Mouse (Mus musculus): ENCODE measurements around the gene Rag2. TPM values are rescaled to one million over a fixed set of nuclear protein-coding genes. Genes with fewer than 3 reads are reported as not detected.

Gene Rag2
- polyA plus RNA-seq, 1 experiment, result not detected

DNA sequence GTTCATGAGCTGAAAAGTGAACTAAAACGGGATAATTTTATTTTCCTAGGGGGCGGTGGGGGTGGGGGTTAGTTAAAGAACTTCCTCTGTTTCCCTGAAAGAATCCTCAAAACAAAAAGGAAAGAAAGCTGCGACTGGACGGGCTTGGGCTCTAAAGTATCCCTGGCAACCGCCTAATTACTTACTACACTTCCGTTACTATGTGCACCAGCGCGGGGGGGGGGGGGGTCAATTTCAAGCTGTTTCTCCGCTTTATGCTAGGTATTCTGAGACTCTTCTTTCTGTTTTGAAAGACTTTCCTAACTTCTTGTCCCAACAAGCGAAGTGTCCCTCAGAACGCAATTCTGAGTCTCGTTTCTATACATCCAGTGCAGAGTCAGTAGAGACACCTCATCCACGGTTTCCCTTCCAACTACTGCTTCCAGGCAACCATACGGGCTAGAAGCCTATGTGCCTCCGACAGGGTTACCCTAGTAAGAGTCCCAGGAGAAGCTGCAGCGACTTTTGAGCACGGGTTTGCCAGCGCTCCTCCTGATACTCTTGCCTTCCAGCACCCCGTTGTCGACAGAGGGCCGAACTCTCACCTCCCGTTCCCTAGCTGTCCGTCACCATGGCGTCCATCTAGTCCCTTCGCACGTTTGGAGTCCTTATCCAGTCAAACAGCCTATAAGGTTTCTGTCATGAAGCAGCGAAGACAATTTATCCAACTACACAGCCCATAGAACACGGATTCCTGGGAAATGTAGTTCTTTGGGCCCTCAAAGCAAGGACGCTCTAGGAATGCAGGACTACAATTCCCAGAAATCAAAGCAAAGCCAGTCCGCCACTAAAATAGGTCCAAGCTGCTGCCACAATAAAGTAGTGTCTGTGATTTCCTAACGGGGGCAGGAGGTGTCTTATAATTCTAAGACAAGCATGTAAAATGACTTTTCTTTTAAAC lies 4.0 kb downstream of the Rag2 start:
- Histone ChIP-seq H3K4me1 (ENCODE audit: control insufficient read depth, insufficient read depth, low read length) (peaks cover 3% of the 10 kb centered on the region), H3K4me3 (replicated peaks; ENCODE audit: insufficient read depth, low read depth, low read length) (peak overlapping the region; percentile 94), H3K27ac (ENCODE audit: insufficient read depth, low read length) (peak overlapping the region; percentile 94), H3K27me3 (ENCODE audit: control insufficient read depth, insufficient read depth, low read length) (no peaks in the 10 kb centered on the region)
- peak; percentile 91 to 96 for DNase-seq
- TF ChIP-seq POLR2A (IDR thresholded peaks at IDR 0.05; ENCODE audit: borderline replicate concordance, insufficient read depth, low read length) (peak; percentile 83; the same call in 1 of the 2 replicates), CTCF (IDR thresholded peaks at IDR 0.05; ENCODE audit: borderline replicate concordance, insufficient read depth, low read depth, low read length) (no peak)
- under 1% methylated on average over 31 of the region's 31 CpGs for WGBS

DNA sequence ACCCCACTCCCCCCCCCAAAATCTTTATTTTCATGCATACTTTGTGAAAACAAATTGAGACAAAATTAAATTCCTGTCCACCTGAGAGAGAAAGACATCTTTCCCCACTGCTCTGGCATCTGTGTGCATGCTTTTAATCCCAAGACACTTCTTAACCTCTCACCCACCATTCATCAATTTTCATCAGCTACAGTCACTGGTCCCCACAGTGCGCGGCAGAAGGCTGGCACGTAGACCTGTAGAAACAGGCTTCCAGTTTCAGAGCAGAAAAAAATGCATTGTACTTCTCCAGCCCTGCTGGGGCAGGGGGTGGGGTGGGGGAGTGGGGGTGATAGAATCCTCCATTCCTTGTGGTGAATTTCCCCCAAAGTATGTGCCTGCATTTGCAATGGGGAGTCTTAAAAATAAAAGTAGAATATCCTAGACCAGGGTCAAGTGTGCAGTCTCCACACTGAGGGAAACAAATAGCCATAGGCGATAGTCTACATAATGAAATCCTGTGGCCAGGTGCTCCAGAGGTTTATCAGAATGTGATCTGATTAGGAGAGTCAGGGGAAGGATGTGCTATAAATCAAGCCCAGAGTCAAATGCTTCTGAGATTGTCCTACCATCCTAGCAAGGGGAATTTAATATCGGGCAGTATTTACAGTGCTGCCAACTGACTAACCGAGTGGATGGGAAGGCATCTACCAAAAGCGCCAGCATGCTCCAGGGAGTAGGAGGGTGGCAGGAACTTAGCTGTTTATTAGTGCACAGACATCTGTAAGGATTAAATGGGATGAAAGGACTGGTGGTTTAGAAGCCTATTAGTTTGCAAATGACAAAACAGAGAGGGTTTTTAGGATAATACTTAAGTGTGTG lies 14.7 kb downstream of the Rag2 start:
- no peaks in the 10 kb centered on the region for H3K4me1 ChIP-seq (ENCODE audit: control insufficient read depth, insufficient read depth, low read length)
- H3K27me3 ChIP-seq (ENCODE audit: control insufficient read depth, insufficient read depth, low read length), result no peaks in the 10 kb centered on the region
- WGBS, result 37% methylated on average over 7 of the region's 7 CpGs
- TF ChIP-seq CTCF (IDR thresholded peaks at IDR 0.05; ENCODE audit: borderline replicate concordance, insufficient read depth, low read depth, low read length), result no peak
- no peak for TF ChIP-seq POLR2A (IDR thresholded peaks at IDR 0.05; ENCODE audit: borderline replicate concordance, insufficient read depth, low read length)
- no peak overlapping the region for H3K4me3 ChIP-seq (replicated peaks; ENCODE audit: insufficient read depth, low read depth, low read length)
- H3K27ac ChIP-seq (ENCODE audit: insufficient read depth, low read length), result no peak overlapping the region
- DNase-seq, result no peak

DNA sequence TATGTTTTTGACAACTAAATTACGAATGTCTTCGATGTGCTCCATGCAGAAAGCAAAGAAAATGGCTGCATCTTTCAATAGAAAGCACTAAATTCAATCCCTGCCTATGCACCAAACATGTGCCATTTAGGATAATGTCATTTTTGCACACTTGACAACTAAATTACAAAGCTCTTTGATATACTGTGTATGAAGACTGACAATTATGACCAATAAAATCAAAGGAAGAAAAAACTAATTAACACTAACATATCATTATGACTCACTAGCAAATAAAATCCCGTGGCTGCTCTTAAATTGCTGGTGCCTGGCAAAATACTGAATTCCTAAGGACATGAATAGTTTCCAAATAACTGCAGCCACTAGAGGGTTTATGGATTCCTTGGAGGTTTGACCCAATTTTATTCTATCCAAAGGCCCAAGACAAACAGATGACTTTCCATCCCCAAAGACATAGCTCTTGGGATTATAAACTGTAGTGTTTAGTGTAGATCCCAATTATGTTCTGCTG lies 15.4 kb downstream of the Rag2 start:
- Histone ChIP-seq H3K4me3 (replicated peaks; ENCODE audit: insufficient read depth, low read depth, low read length) (no peak overlapping the region), H3K27ac (ENCODE audit: insufficient read depth, low read length) (no peak overlapping the region), H3K4me1 (ENCODE audit: control insufficient read depth, insufficient read depth, low read length) (no peaks in the 10 kb centered on the region), H3K27me3 (ENCODE audit: control insufficient read depth, insufficient read depth, low read length) (no peaks in the 10 kb centered on the region)
- no peak for DNase-seq
- no peak for TF ChIP-seq CTCF (IDR thresholded peaks at IDR 0.05; ENCODE audit: borderline replicate concordance, insufficient read depth, low read depth, low read length)
- no peak for TF ChIP-seq POLR2A (IDR thresholded peaks at IDR 0.05; ENCODE audit: borderline replicate concordance, insufficient read depth, low read length)
- 72% methylated on average over 3 of the region's 3 CpGs for WGBS

DNA sequence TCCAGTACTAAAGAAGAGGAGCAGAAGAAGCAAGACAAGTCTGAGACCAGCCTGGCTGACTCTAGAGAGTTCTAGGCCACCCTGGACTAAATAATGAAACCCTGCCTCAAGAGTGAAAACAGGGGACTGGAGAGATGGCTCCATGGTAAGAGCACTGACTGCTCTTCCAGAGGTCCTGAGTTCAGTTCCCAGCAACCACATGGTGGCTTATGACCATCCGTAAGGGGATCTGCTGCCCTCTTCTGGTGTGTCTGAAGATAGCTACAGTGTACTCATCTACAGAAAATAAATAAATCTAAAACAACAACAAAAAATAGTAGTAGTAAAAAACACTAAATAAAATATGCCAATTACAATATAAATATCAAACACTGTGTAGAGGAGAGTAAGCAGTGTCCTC lies 21.3 kb downstream of the Rag2 start:
- WGBS, result 91% methylated on average over 1 of the region's 1 CpGs
- Histone ChIP-seq H3K4me1 (ENCODE audit: control insufficient read depth, insufficient read depth, low read length) (peaks cover 11% of the 10 kb centered on the region), H3K4me3 (replicated peaks; ENCODE audit: insufficient read depth, low read depth, low read length) (no peak overlapping the region), H3K27me3 (ENCODE audit: control insufficient read depth, insufficient read depth, low read length) (no peaks in the 10 kb centered on the region), H3K27ac (ENCODE audit: insufficient read depth, low read length) (no peak overlapping the region)
- TF ChIP-seq POLR2A (IDR thresholded peaks at IDR 0.05; ENCODE audit: borderline replicate concordance, insufficient read depth, low read length), result no peak
- TF ChIP-seq CTCF (IDR thresholded peaks at IDR 0.05; ENCODE audit: borderline replicate concordance, insufficient read depth, low read depth, low read length), result no peak
- no peak for DNase-seq

DNA sequence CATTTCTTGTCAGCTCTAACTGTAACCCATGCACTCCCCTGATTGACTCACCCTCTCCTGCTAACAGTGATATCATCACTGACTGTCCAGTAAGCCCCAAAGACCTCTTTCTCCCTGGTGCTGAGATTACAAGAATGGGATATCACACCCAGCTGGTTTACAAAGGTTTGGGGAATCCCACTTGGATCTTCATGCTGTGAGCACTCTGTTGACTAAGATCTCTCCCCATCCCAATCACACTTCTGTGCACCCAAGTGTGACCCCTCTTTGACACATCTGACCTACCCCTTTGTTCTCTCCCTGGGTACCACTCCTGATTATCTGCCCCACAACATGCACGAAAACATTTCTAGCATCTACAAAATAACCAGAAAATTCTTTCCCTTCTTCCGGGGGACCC lies 23.8 kb downstream of the Rag2 start:
- Histone ChIP-seq H3K4me3 (replicated peaks; ENCODE audit: insufficient read depth, low read depth, low read length) (no peak overlapping the region), H3K4me1 (ENCODE audit: control insufficient read depth, insufficient read depth, low read length) (peaks cover 11% of the 10 kb centered on the region), H3K27me3 (ENCODE audit: control insufficient read depth, insufficient read depth, low read length) (no peaks in the 10 kb centered on the region), H3K27ac (ENCODE audit: insufficient read depth, low read length) (peak overlapping the region; percentile 73; the same call in 1 of the 2 replicates)
- WGBS, result 58% methylated on average over 2 of the region's 2 CpGs
- peak in 1 of 2 experiments; percentile 24 for DNase-seq
- TF ChIP-seq POLR2A (IDR thresholded peaks at IDR 0.05; ENCODE audit: borderline replicate concordance, insufficient read depth, low read length) (no peak), CTCF (IDR thresholded peaks at IDR 0.05; ENCODE audit: borderline replicate concordance, insufficient read depth, low read depth, low read length) (no peak)

DNA sequence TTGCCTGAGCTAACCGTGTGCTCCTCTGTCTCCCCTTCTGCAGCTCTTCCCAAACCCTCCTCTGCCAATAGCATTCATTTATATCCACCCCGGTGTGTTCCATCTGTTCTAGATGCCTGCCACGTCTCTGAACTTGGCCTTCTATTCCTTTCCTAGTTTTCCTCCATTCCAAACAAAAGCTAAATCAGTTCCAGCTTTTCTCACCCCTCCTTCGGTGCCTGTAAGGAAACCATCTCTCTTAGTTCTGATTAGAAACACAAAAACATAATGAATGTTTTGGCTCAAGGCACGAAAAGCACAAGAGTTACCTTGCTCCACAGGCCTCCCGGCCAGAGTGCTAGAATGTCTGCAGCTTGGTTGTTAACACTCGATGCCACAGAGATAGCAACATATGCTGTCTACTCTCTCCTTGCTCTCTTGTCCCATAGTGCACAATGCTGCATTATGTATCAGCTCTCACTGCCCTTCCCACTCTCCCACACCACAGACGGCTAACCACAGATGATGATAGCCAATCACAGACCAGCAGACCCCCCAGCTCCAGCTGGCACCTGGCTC lies 24.7 kb downstream of the Rag2 start, which contains the start of the genes Rag1 and B230118H07Rik:
TSS of gene Rag1 (minus strand) at position 388 of the 558 bp plus-strand sequence.
TSS of gene B230118H07Rik (minus strand) at position 419 of the 558 bp plus-strand sequence.
- no peak for TF ChIP-seq POLR2A (IDR thresholded peaks at IDR 0.05; ENCODE audit: borderline replicate concordance, insufficient read depth, low read length)
- no peak for TF ChIP-seq CTCF (IDR thresholded peaks at IDR 0.05; ENCODE audit: borderline replicate concordance, insufficient read depth, low read depth, low read length)
- DNase-seq, result peak; percentile 78 to 92

GRCm38 (mm10) chr2:101650446-101650845 lies 25.9 kb downstream of the Rag2 start:
- Histone ChIP-seq H3K27ac (ENCODE audit: insufficient read depth, low read length) (no peak overlapping the region), H3K4me3 (replicated peaks; ENCODE audit: insufficient read depth, low read depth, low read length) (no peak overlapping the region), H3K27me3 (ENCODE audit: control insufficient read depth, insufficient read depth, low read length) (no peaks in the 10 kb centered on the region), H3K4me1 (ENCODE audit: control insufficient read depth, insufficient read depth, low read length) (peaks cover 11% of the 10 kb centered on the region)
- no peak for DNase-seq
- 68% methylated on average over 1 of the region's 1 CpGs for WGBS
- TF ChIP-seq CTCF (IDR thresholded peaks at IDR 0.05; ENCODE audit: borderline replicate concordance, insufficient read depth, low read depth, low read length), result no peak
- TF ChIP-seq POLR2A (IDR thresholded peaks at IDR 0.05; ENCODE audit: borderline replicate concordance, insufficient read depth, low read length), result no peak

More for the DNA sequence above, 24.7 kb downstream of the Rag2 start, which contains the start of the genes Rag1 and B230118H07Rik:
- 3% methylated on average over 8 of the region's 8 CpGs for WGBS
- Histone ChIP-seq H3K27ac (ENCODE audit: insufficient read depth, low read length) (peak within 1 kb of the TSS; percentile 73), H3K4me1 (ENCODE audit: control insufficient read depth, insufficient read depth, low read length) (peaks cover 11% of the 10 kb centered on the region), H3K27me3 (ENCODE audit: control insufficient read depth, insufficient read depth, low read length) (no peaks in the 10 kb centered on the region), H3K4me3 (replicated peaks; ENCODE audit: insufficient read depth, low read depth, low read length) (peak within 1 kb of the TSS; percentile 41)

Measured in cerebellum, adult 2 months (tissue).